Comparison of ENCODE assay signal across 15 mouse cellular contexts in genomic region chr6:84657091-84657490, GRCm38 (mm10).
DNase-seq lines count a peak whose midpoint lies in the region; ATAC-seq and TF ChIP-seq lines count a peak whose summit lies in the region.
"Had no signal": no experiment of that assay in that cellular context is flagged by ENCODE, and none has a peak within 500 bp of the region (broad histone marks: within the 10 kb centered on the region; RNA-seq: fewer than 3 reads in every experiment).

No protein-coding gene starts in this region.

- H3K9ac ChIP-seq in lung, embryonic 14.5 days = no peak overlapping the region
- no peak overlapping the region for H3K9ac ChIP-seq in embryonic facial prominence, embryonic 11.5 days (replicated peaks; ENCODE audit: low read length)
- no peak overlapping the region for H3K9ac ChIP-seq in midbrain, embryonic 15.5 days
- H3K9ac ChIP-seq: forebrain, embryonic 13.5 days; lung, embryonic 15.5 days had no signal

- WGBS in lung, embryonic 14.5 days = 45% methylated on average over 1 of the region's 1 CpGs
- 52% methylated on average over 1 of the region's 1 CpGs for WGBS in embryonic facial prominence, embryonic 11.5 days
- 49% methylated on average over 1 of the region's 1 CpGs for WGBS in midbrain, embryonic 15.5 days

- no peaks in the 10 kb centered on the region for H3K36me3 ChIP-seq in lung, embryonic 14.5 days (ENCODE audit: insufficient read depth)
- H3K36me3 ChIP-seq in embryonic facial prominence, embryonic 11.5 days (replicated peaks; ENCODE audit: control insufficient read depth, insufficient read depth, low read depth, low read length) = no peaks in the 10 kb centered on the region
- H3K36me3 ChIP-seq in midbrain, embryonic 15.5 days (replicated peaks) = no peaks in the 10 kb centered on the region
- H3K36me3 ChIP-seq: G1E; lung, embryonic 15.5 days had no signal

- no peak overlapping the region for H3K4me2 ChIP-seq in lung, embryonic 14.5 days
- no peak overlapping the region for H3K4me2 ChIP-seq in embryonic facial prominence, embryonic 11.5 days (ENCODE audit: low read depth, low read length)
- no peak overlapping the region for H3K4me2 ChIP-seq in midbrain, embryonic 15.5 days
- H3K4me2 ChIP-seq: forebrain, embryonic 13.5 days; heart, embryonic 11.5 days; lung, embryonic 15.5 days had no signal

- H3K27ac ChIP-seq in lung, embryonic 14.5 days (ENCODE audit: low read depth) = no peak overlapping the region
- H3K27ac ChIP-seq in embryonic facial prominence, embryonic 11.5 days (replicated peaks; ENCODE audit: low read depth, low read length) = no peak overlapping the region
- no peak overlapping the region for H3K27ac ChIP-seq in midbrain, embryonic 15.5 days
- H3K27ac ChIP-seq: forebrain, embryonic 13.5 days; lung, embryonic 15.5 days had no signal

- H3K9me3 ChIP-seq in lung, embryonic 14.5 days (ENCODE audit: low read depth, low read length) = no peaks in the 10 kb centered on the region
- no peaks in the 10 kb centered on the region for H3K9me3 ChIP-seq in embryonic facial prominence, embryonic 11.5 days (replicated peaks; ENCODE audit: control insufficient read depth, low read length)
- H3K9me3 ChIP-seq in midbrain, embryonic 15.5 days = no peaks in the 10 kb centered on the region
- H3K9me3 ChIP-seq: forebrain, embryonic 13.5 days; G1E; lung, embryonic 15.5 days; megakaryocyte, embryonic 14.5 days had no signal

- ATAC-seq in lung, embryonic 14.5 days (ENCODE audit: insufficient read depth) = no peak
- ATAC-seq in embryonic facial prominence, embryonic 11.5 days (replicated peaks; ENCODE audit: insufficient number of reproducible peaks, low FRiP score, low TSS enrichment, low read depth) = no peak
- ATAC-seq in midbrain, embryonic 15.5 days (replicated peaks) = no peak
- ATAC-seq: forebrain, embryonic 13.5 days had no signal

- H3K27me3 ChIP-seq in lung, embryonic 14.5 days (ENCODE audit: insufficient read depth, low read length) = no peaks in the 10 kb centered on the region
- no peaks in the 10 kb centered on the region for H3K27me3 ChIP-seq in embryonic facial prominence, embryonic 11.5 days (ENCODE audit: control insufficient read depth, insufficient read depth, low read length)
- no peaks in the 10 kb centered on the region for H3K27me3 ChIP-seq in midbrain, embryonic 15.5 days (replicated peaks)
- H3K27me3 ChIP-seq: forebrain, embryonic 13.5 days; lung, embryonic 15.5 days; megakaryocyte, embryonic 14.5 days had no signal

- H3K4me1 ChIP-seq in lung, embryonic 14.5 days (ENCODE audit: insufficient read depth) = 0 out of 2 replicates have a peak, but pooled peaks cover 3% of the 10 kb centered on the region
- no peaks in the 10 kb centered on the region for H3K4me1 ChIP-seq in embryonic facial prominence, embryonic 11.5 days (ENCODE audit: control insufficient read depth, insufficient read depth, low read length)
- no peaks in the 10 kb centered on the region for H3K4me1 ChIP-seq in midbrain, embryonic 15.5 days
- H3K4me1 ChIP-seq: forebrain, embryonic 13.5 days had no signal

- no peak overlapping the region for H3K4me3 ChIP-seq in lung, embryonic 14.5 days (ENCODE audit: low read depth, low read length)
- no peak overlapping the region for H3K4me3 ChIP-seq in embryonic facial prominence, embryonic 11.5 days (ENCODE audit: low read depth, low read length)
- no peak overlapping the region for H3K4me3 ChIP-seq in midbrain, embryonic 15.5 days
- H3K4me3 ChIP-seq: forebrain, embryonic 13.5 days; lung, embryonic 15.5 days; megakaryocyte, embryonic 14.5 days; myocyte had no signal

- peak; percentile 41 to 48 for DNase-seq in cerebellum, postnatal 10 days
- no peak for DNase-seq in cerebellum, adult 11-12 months
- peak; percentile 48 for DNase-seq in lung, embryonic 14.5 days
- DNase-seq in lung, adult 18-20 months = no peak
- peak; percentile 67 for DNase-seq in embryonic facial prominence, embryonic 11.5 days (ENCODE audit: low spot score)
- DNase-seq in mesoderm, embryonic 11.5 days (ENCODE audit: low read depth, low spot score) = peak; percentile 20
- DNase-seq in thymus, postnatal 10 days (ENCODE audit: low spot score in 2 of 2) = no peak
- DNase-seq: layer of hippocampus, postnatal 36 days had no signal

- TF ChIP-seq CTCF in lung, embryonic 14.5 days (IDR thresholded peaks at IDR 0.05; ENCODE audit: low read depth) = no peak

Comparison
In these comparisons a context has a peak if more than half of its experiments do, and no peak if none do; other contexts are left out.
1. DNase-seq: peak in cerebellum, postnatal 10 days (2 of 2), lung, embryonic 14.5 days (single experiment), embryonic facial prominence, embryonic 11.5 days (single experiment) and mesoderm, embryonic 11.5 days (single experiment); none in cerebellum, adult 11-12 months (single experiment), lung, adult 18-20 months (0 of 2) and thymus, postnatal 10 days (0 of 2).